Mouse (Mus musculus): ENCODE measurements around the gene Nr1h4. TPM values are rescaled to one million over a fixed set of nuclear protein-coding genes. Genes with fewer than 3 reads are reported as not detected.
A peak's percentile ranks its signal among the peaks of the same experiment; 100 is the strongest.

Gene Nr1h4
- polyA plus RNA-seq, 1 experiment from 2014 or later = 17.8 TPM

DNA sequence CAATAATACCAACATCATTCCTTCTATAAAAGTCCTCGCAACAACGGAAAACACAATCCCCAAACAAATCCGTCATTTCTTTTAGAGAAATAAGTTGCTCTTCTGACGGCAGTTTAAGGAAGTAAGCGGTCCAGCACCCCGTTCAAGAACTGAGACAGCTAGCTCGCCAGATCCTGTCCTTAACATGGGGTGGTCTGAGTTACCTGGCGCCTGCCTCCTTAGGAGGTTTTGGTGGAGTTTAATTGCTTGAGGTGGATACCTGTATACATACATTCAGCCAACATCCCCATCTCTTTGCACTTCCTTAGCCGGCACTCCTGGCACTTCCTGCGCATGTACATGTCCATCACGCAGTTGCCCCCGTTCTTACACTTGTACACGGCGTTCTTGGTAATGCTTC, 50.3 kb downstream of the Nr1h4 start:
- Histone ChIP-seq H3K36me3 (ENCODE audit: control insufficient read depth, insufficient read depth, low read length) (no peaks in the 10 kb centered on the region), H3K9me3 (ENCODE audit: control insufficient read depth, low read length) (no peaks in the 10 kb centered on the region), H3K27me3 (replicated peaks; ENCODE audit: control insufficient read depth, insufficient read depth, low read length) (no peaks in the 10 kb centered on the region), H3K27ac (ENCODE audit: low read depth) (peak overlapping the region; percentile 12; the same call in 1 of the 2 replicates), H3K4me3 (ENCODE audit: low read depth, low read length) (no peak overlapping the region), H3K4me1 (replicated peaks; ENCODE audit: control insufficient read depth, insufficient read depth, low read length) (no peaks in the 10 kb centered on the region), H3K4me2 (ENCODE audit: low read length) (no peak overlapping the region), H3K9ac (ENCODE audit: low read length) (no peak overlapping the region)
- no peak for ATAC-seq (replicated peaks; ENCODE audit: low FRiP score, low TSS enrichment, low read depth)
- WGBS = 83% methylated on average over 14 of the region's 14 CpGs
- DNase-seq (ENCODE audit: low spot score) = no peak

DNA sequence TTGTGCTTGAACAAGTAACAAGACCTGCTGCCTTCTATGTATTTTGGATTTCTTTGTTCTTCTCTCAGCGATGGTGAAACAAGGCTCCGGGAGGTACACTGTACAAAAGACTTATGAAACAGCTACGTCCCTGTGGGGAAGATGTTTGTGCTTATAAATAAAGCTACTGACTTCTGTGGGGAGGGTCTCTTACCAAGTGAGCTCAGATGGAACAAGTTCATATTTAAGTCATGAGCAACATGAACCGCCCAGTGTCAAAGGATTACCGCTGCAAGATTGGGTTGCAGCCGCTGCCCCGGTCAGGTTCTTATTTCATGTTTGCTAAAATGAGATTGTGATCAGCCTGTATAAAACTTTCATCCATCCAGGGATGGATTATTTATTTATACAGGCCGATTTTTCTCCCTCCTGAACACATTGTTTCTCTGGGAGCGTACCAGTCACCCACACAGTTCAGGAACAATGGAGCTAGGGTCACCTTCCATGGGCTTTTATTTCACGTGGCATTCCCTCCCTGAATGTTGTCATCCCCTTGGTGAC, 51.2 kb downstream of the Nr1h4 start:
- DNase-seq (ENCODE audit: low spot score) (no peak), ATAC-seq (replicated peaks; ENCODE audit: low FRiP score, low TSS enrichment, low read depth) (no peak)
- H3K9ac ChIP-seq (ENCODE audit: low read length) = no peak overlapping the region
- no peak overlapping the region for H3K4me2 ChIP-seq (ENCODE audit: low read length)
- 76% methylated on average over 10 of the region's 10 CpGs for WGBS
- no peak overlapping the region for H3K27ac ChIP-seq (ENCODE audit: low read depth)
- H3K4me3 ChIP-seq (ENCODE audit: low read depth, low read length) = no peak overlapping the region
- H3K4me1 ChIP-seq (replicated peaks; ENCODE audit: control insufficient read depth, insufficient read depth, low read length) = no peaks in the 10 kb centered on the region
- H3K27me3 ChIP-seq (replicated peaks; ENCODE audit: control insufficient read depth, insufficient read depth, low read length) = no peaks in the 10 kb centered on the region
- no peaks in the 10 kb centered on the region for H3K9me3 ChIP-seq (ENCODE audit: control insufficient read depth, low read length)
- no peaks in the 10 kb centered on the region for H3K36me3 ChIP-seq (ENCODE audit: control insufficient read depth, insufficient read depth, low read length)

DNA sequence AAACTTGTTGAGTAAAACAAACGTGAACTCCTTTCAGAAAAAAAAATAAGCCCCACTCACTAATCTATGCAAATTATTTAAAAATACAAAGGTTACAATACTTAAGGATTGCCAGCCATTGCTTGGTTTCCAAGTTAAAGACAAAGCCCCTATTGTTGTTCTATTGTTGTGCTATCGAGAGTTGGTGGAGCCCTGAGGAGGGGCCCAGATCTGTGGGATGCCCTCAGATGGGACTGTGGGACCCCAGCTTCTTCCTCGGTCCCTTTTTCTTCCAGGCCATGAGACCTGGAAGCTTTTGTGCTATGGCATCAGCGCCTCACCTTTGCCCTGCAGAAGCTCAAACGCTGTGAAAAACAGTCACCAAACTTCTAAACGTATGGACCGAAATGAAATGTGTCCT, 51.7 kb downstream of the Nr1h4 start:
- H3K4me3 ChIP-seq (ENCODE audit: low read depth, low read length) = no peak overlapping the region
- no peaks in the 10 kb centered on the region for H3K36me3 ChIP-seq (ENCODE audit: control insufficient read depth, insufficient read depth, low read length)
- H3K9me3 ChIP-seq (ENCODE audit: control insufficient read depth, low read length) = no peaks in the 10 kb centered on the region
- no peak for ATAC-seq (replicated peaks; ENCODE audit: low FRiP score, low TSS enrichment, low read depth)
- no peaks in the 10 kb centered on the region for H3K27me3 ChIP-seq (replicated peaks; ENCODE audit: control insufficient read depth, insufficient read depth, low read length)
- no peak overlapping the region for H3K4me2 ChIP-seq (ENCODE audit: low read length)
- no peak for DNase-seq (ENCODE audit: low spot score)
- no peak overlapping the region for H3K27ac ChIP-seq (ENCODE audit: low read depth)
- no peak overlapping the region for H3K9ac ChIP-seq (ENCODE audit: low read length)
- 59% methylated on average over 7 of the region's 7 CpGs for WGBS
- no peaks in the 10 kb centered on the region for H3K4me1 ChIP-seq (replicated peaks; ENCODE audit: control insufficient read depth, insufficient read depth, low read length)

DNA sequence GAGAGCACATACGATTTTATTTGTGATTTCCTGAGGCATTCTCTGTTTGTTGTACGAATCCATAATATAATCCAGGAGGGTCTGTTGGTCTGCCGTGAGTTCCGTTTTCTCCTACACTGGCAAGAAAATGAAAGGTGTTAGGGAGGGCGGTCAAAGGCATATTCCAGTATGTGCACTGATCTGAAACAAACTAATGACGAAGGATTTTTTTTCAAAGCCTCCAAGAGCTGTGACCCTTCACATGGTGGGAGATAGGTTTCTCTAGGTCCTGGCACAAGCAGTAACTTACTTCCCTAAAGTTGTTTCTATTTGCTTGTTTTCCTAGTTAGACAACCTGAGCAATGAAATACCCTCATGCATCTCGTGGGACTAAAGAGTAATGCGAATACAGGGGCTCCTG, 54.6 kb downstream of the Nr1h4 start:
- no peak overlapping the region for H3K4me3 ChIP-seq (ENCODE audit: low read depth, low read length)
- H3K36me3 ChIP-seq (ENCODE audit: control insufficient read depth, insufficient read depth, low read length) = no peaks in the 10 kb centered on the region
- DNase-seq (ENCODE audit: low spot score) = no peak
- H3K27me3 ChIP-seq (replicated peaks; ENCODE audit: control insufficient read depth, insufficient read depth, low read length) = no peaks in the 10 kb centered on the region
- H3K27ac ChIP-seq (ENCODE audit: low read depth) = no peak overlapping the region
- H3K9me3 ChIP-seq (ENCODE audit: control insufficient read depth, low read length) = no peaks in the 10 kb centered on the region
- H3K9ac ChIP-seq (ENCODE audit: low read length) = no peak overlapping the region
- no peaks in the 10 kb centered on the region for H3K4me1 ChIP-seq (replicated peaks; ENCODE audit: control insufficient read depth, insufficient read depth, low read length)
- no peak overlapping the region for H3K4me2 ChIP-seq (ENCODE audit: low read length)
- ATAC-seq (replicated peaks; ENCODE audit: low FRiP score, low TSS enrichment, low read depth) = no peak
- 85% methylated on average over 8 of the region's 8 CpGs for WGBS

DNA sequence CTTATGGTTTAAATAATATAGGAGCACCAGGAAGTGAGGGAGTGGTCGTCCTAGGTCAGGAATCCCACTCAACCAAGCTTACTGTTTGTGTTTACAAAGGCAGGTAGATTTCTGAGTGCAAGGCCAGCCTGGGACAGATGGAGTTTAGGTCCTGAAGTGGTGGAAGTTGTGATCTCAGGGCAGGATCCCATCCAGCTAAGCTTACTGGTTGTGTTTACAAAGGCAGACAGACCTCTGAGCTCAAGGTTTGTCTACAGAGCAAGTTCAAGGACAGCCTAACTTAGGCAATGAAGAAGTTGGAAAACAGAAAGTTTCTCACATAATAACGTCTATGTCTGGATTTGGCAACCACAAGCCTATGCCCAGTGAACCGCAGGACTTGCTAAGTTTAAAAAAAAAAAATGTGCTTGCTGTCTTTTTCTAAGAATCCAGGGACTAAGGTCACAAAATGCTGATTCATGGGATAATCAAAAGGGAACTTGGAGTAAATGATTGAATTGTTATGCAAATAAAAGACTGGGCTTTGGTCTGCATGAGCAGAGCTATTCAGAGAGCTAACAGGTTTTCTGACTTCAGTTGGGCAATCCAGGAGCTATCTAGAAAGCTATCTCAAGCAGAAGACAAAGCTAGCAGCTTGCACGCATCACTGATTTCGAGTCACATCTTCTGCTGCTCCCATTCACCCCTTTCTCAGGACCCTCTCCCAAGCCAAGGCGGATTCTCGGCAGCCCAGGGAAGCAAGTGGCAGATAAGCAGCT, 62.6 kb downstream of the Nr1h4 start:
- no peak for DNase-seq (ENCODE audit: low spot score)
- Histone ChIP-seq H3K36me3 (ENCODE audit: control insufficient read depth, insufficient read depth, low read length) (no peaks in the 10 kb centered on the region), H3K4me2 (ENCODE audit: low read length) (no peak overlapping the region), H3K27ac (ENCODE audit: low read depth) (no peak overlapping the region), H3K4me3 (ENCODE audit: low read depth, low read length) (no peak overlapping the region), H3K27me3 (replicated peaks; ENCODE audit: control insufficient read depth, insufficient read depth, low read length) (no peaks in the 10 kb centered on the region), H3K9me3 (ENCODE audit: control insufficient read depth, low read length) (0 out of 2 replicates have a peak, but pooled peaks cover 5% of the 10 kb centered on the region), H3K9ac (ENCODE audit: low read length) (no peak overlapping the region), H3K4me1 (replicated peaks; ENCODE audit: control insufficient read depth, insufficient read depth, low read length) (no peaks in the 10 kb centered on the region)
- no peak for ATAC-seq (replicated peaks; ENCODE audit: low FRiP score, low TSS enrichment, low read depth)
- 70% methylated on average over 7 of the region's 7 CpGs for WGBS

DNA sequence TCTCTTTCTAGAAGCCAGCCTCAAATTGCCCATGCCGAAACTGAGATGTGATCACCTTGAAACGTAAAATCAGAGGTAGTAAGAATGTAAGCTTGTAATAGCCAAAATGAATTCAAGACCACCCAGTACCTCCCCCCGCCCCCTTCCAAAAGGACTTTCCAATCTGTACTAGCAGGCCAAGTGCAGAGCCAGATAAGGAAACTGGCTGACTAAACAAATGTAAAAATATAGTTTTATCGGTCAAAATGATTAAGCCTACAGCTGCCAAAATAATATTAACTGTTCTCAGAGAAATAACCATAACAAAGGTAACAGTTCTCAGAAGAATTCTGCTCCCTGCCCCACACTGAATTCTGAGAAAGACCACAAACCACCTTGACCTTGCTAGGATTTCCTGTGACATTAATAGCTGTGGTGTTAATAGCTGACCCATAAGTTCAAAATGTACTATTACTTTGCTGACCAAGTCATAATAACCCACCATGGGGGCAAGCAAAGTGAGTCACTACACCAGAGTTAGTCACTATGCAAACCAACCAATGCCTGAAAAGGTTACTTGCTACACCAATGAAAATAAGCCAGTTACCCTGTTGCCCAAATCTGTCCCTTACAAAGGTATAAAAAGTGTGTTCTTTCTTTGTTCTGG, 68.5 kb downstream of the Nr1h4 start:
- 82% methylated on average over 4 of the region's 4 CpGs for WGBS
- H3K4me1 ChIP-seq (replicated peaks; ENCODE audit: control insufficient read depth, insufficient read depth, low read length) = no peaks in the 10 kb centered on the region
- DNase-seq (ENCODE audit: low spot score) (no peak), ATAC-seq (replicated peaks; ENCODE audit: low FRiP score, low TSS enrichment, low read depth) (no peak)
- H3K4me2 ChIP-seq (ENCODE audit: low read length) = no peak overlapping the region
- no peak overlapping the region for H3K9ac ChIP-seq (ENCODE audit: low read length)
- 0 out of 2 replicates have a peak, but pooled peaks cover 2% of the 10 kb centered on the region for H3K9me3 ChIP-seq (ENCODE audit: control insufficient read depth, low read length)
- no peaks in the 10 kb centered on the region for H3K36me3 ChIP-seq (ENCODE audit: control insufficient read depth, insufficient read depth, low read length)
- no peak overlapping the region for H3K4me3 ChIP-seq (ENCODE audit: low read depth, low read length)
- no peak overlapping the region for H3K27ac ChIP-seq (ENCODE audit: low read depth)
- no peaks in the 10 kb centered on the region for H3K27me3 ChIP-seq (replicated peaks; ENCODE audit: control insufficient read depth, insufficient read depth, low read length)

DNA sequence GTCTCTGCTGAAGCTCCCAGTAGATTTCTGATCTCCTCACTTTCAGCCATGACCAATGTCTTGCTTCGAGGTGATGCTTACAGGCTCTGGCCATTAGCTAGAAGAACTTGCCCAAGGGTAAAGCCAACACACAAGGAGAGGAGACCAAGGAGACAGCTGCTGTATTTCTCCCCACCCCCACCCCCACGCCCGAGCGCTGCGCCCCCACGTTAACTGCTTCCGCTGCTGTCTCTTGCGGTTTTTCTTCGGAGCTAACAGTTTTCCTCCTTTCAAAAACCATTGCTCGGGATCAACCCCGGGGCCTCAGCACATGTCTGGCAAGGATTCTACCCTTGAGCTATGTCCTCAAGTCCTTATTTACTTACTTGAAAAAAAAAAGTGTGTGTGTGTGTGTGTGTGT, 70.5 kb downstream of the Nr1h4 start:
- Histone ChIP-seq H3K4me2 (ENCODE audit: low read length) (no peak overlapping the region), H3K27me3 (replicated peaks; ENCODE audit: control insufficient read depth, insufficient read depth, low read length) (no peaks in the 10 kb centered on the region), H3K27ac (ENCODE audit: low read depth) (no peak overlapping the region), H3K9ac (ENCODE audit: low read length) (no peak overlapping the region), H3K4me1 (replicated peaks; ENCODE audit: control insufficient read depth, insufficient read depth, low read length) (no peaks in the 10 kb centered on the region), H3K9me3 (ENCODE audit: control insufficient read depth, low read length) (no peaks in the 10 kb centered on the region), H3K4me3 (ENCODE audit: low read depth, low read length) (no peak overlapping the region), H3K36me3 (ENCODE audit: control insufficient read depth, insufficient read depth, low read length) (no peaks in the 10 kb centered on the region)
- ATAC-seq (replicated peaks; ENCODE audit: low FRiP score, low TSS enrichment, low read depth) = no peak
- DNase-seq (ENCODE audit: low spot score) = no peak
- WGBS = 87% methylated on average over 11 of the region's 11 CpGs

DNA sequence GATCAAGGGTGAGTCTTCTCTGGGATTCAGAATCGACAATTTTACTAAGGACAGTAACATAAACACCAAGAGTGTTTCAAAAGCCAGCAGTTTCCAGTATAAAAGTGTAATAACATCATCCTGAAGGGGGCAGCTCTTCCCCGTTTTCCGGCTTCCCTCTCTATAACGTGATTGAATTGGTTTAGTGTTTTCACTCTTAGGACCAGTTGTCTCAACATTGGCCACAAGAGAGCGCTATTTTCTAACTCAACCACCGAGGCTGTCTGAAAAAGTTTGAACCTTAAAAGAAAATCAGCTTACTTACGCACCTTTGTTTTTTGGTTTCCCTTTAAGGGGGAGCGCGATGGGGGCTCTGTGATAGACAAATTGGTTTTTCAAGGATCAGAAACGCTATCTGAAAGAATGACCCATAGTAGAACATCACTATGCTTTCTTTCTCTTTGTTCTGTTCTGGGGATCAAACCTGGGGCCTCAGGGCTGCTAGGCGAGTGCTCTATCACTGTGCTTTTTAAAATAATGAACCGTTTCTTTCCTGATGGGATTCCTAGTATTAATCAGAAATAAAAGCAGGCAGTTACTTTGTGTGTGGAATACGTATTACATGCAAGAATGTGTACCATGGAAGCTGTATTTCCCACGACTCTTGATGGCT, 71.4 kb downstream of the Nr1h4 start:
- H3K27me3 ChIP-seq (replicated peaks; ENCODE audit: control insufficient read depth, insufficient read depth, low read length) = no peaks in the 10 kb centered on the region
- 19% methylated on average over 14 of the region's 14 CpGs for WGBS
- no peak overlapping the region for H3K4me2 ChIP-seq (ENCODE audit: low read length)
- DNase-seq (ENCODE audit: low spot score) (peak; percentile 84), ATAC-seq (replicated peaks; ENCODE audit: low FRiP score, low TSS enrichment, low read depth) (peak; percentile 41; the same call in 1 of the 2 replicates)
- H3K4me1 ChIP-seq (replicated peaks; ENCODE audit: control insufficient read depth, insufficient read depth, low read length) = no peaks in the 10 kb centered on the region
- no peaks in the 10 kb centered on the region for H3K9me3 ChIP-seq (ENCODE audit: control insufficient read depth, low read length)
- no peak overlapping the region for H3K9ac ChIP-seq (ENCODE audit: low read length)
- H3K27ac ChIP-seq (ENCODE audit: low read depth) = no peak overlapping the region
- no peaks in the 10 kb centered on the region for H3K36me3 ChIP-seq (ENCODE audit: control insufficient read depth, insufficient read depth, low read length)
- no peak overlapping the region for H3K4me3 ChIP-seq (ENCODE audit: low read depth, low read length)
